Mouse (Mus musculus) thymus, adult 2 months (tissue): Measurements from ENCODE around the gene Dock1.

ENCODE experiments used
- CTCF ChIP-seq: fragments of 200-500 bp; IDR thresholded peaks from 2 replicates; pipeline ENCODE4 v1.5.1; 2012; ENCODE audit warnings: mild to moderate bottlenecking, control low read depth, low read length, moderate library complexity, borderline replicate concordance; ENCODE audit not compliant: control insufficient read depth, poor library complexity, insufficient read depth; ENCODE audit errors: extremely low read depth
- POLR2A ChIP-seq: fragments of 200-500 bp; IDR thresholded peaks from 2 replicates; pipeline ENCODE4 v1.6.1; 2012; ENCODE audit warnings: mild to moderate bottlenecking, low read length, control low read depth, moderate library complexity; ENCODE audit not compliant: control insufficient read depth, poor library complexity, insufficient read depth; ENCODE audit errors: extremely low read depth

DNA sequence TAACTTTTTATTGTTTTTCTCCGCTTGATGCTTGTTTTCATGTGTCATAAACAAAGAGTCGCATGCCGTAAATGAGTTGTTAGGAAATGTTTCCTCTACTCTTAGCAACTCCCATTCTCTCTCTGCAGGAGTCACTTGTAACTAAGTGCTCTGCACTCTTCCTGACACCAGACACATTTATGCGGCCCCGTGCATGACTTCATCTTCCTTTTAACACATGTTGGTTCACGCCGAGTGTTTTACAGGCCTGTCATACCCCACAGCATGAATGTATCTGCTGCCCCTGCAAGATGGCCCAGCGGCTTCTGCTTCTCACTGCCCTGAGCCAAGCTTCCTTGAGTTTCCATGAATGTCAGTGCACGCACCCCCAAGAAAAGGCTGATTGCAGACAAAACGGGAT is 407.4 kb downstream of the Dock1 start:
- no peak for TF ChIP-seq CTCF
- TF ChIP-seq POLR2A = no peak
